ENCODE assay signal across 8 mouse cellular contexts in genomic region chr5:47985901-47986670, GRCm38 (mm10). TPM values are rescaled to one million over a fixed set of nuclear protein-coding genes. Genes with fewer than 3 reads are reported as not detected.
DNase-seq lines count a peak whose midpoint lies in the region; ATAC-seq and TF ChIP-seq lines count a peak whose summit lies in the region.

No protein-coding gene starts in this region.

- no peak for TF ChIP-seq CTCF in forebrain, postnatal 0 days (IDR thresholded peaks at IDR 0.05; ENCODE audit: low read depth)
- TF ChIP-seq CTCF in thymus, adult 2 months (IDR thresholded peaks at IDR 0.05; ENCODE audit: borderline replicate concordance, control insufficient read depth, extremely low read depth, insufficient read depth, low read length, poor library complexity): no peak

- H3K9me3 ChIP-seq in forebrain, postnatal 0 days (ENCODE audit: low read length): no peaks in the 10 kb centered on the region
- H3K9me3 ChIP-seq in limb, embryonic 13.5 days: no peaks in the 10 kb centered on the region
- H3K9me3 ChIP-seq in neural tube, embryonic 13.5 days: no peaks in the 10 kb centered on the region

- peak overlapping the region; percentile 89 for H3K4me2 ChIP-seq in forebrain, postnatal 0 days (ENCODE audit: low read depth)
- peak overlapping the region; percentile 96 for H3K4me2 ChIP-seq in limb, embryonic 13.5 days (replicated peaks)
- H3K4me2 ChIP-seq in neural tube, embryonic 13.5 days: peak overlapping the region; percentile 96

- H3K36me3 ChIP-seq in forebrain, postnatal 0 days (ENCODE audit: insufficient read depth): no peaks in the 10 kb centered on the region
- no peaks in the 10 kb centered on the region for H3K36me3 ChIP-seq in limb, embryonic 13.5 days
- no peaks in the 10 kb centered on the region for H3K36me3 ChIP-seq in neural tube, embryonic 13.5 days
- no peaks in the 10 kb centered on the region for H3K36me3 ChIP-seq in thymus, adult 2 months (ENCODE audit: control insufficient read depth, insufficient read depth, low read length)

- 0 out of 2 replicates have a peak, but pooled peaks cover 9% of the 10 kb centered on the region for H3K4me1 ChIP-seq in forebrain, postnatal 0 days (ENCODE audit: insufficient read depth)
- H3K4me1 ChIP-seq in limb, embryonic 13.5 days: peaks cover 30% of the 10 kb centered on the region
- H3K4me1 ChIP-seq in neural tube, embryonic 13.5 days (replicated peaks): peaks cover 48% of the 10 kb centered on the region
- peaks cover 2% of the 10 kb centered on the region; the same call in 1 of the 2 replicates for H3K4me1 ChIP-seq in thymus, adult 2 months (replicated peaks; ENCODE audit: control insufficient read depth, insufficient read depth, low read length)

- 2% methylated on average over 48 of the region's 48 CpGs for WGBS in forebrain, postnatal 0 days
- WGBS in limb, embryonic 13.5 days: under 1% methylated on average over 48 of the region's 48 CpGs
- under 1% methylated on average over 48 of the region's 48 CpGs for WGBS in neural tube, embryonic 13.5 days
- WGBS in thymus, adult 2 months: 9% methylated on average over 48 of the region's 48 CpGs

- no peak for TF ChIP-seq POLR2A in thymus, adult 2 months (IDR thresholded peaks at IDR 0.05; ENCODE audit: control insufficient read depth, extremely low read depth, insufficient read depth, low read length, poor library complexity)

- no peak overlapping the region for H3K27ac ChIP-seq in forebrain, postnatal 0 days (ENCODE audit: low read depth, low read length)
- H3K27ac ChIP-seq in limb, embryonic 13.5 days: no peak overlapping the region
- peak overlapping the region; percentile 61 for H3K27ac ChIP-seq in neural tube, embryonic 13.5 days (replicated peaks)
- no peak overlapping the region for H3K27ac ChIP-seq in thymus, adult 2 months (ENCODE audit: control insufficient read depth, insufficient read depth, low read length)

- peak; percentile 40 for ATAC-seq in forebrain, postnatal 0 days
- no peak for ATAC-seq in limb, embryonic 13.5 days (ENCODE audit: low FRiP score, low read depth)
- peak; percentile 37 for ATAC-seq in neural tube, embryonic 13.5 days (ENCODE audit: low read depth)

- 0 out of 2 replicates have a peak, but pooled peaks cover 5% of the 10 kb centered on the region for H3K27me3 ChIP-seq in forebrain, postnatal 0 days (ENCODE audit: insufficient read depth, low read length)
- peaks cover 25% of the 10 kb centered on the region for H3K27me3 ChIP-seq in limb, embryonic 13.5 days
- H3K27me3 ChIP-seq in neural tube, embryonic 13.5 days: no peaks in the 10 kb centered on the region
- peaks cover 5% of the 10 kb centered on the region; the same call in 1 of the 2 replicates for H3K27me3 ChIP-seq in thymus, adult 2 months (ENCODE audit: control insufficient read depth, insufficient read depth, low read length)

- peak overlapping the region; percentile 77 for H3K4me3 ChIP-seq in forebrain, postnatal 0 days (ENCODE audit: low read depth, low read length)
- H3K4me3 ChIP-seq in limb, embryonic 13.5 days: peak overlapping the region; percentile 56
- H3K4me3 ChIP-seq in neural tube, embryonic 13.5 days: peak overlapping the region; percentile 79
- H3K4me3 ChIP-seq in thymus, adult 2 months (ENCODE audit: control insufficient read depth, insufficient read depth, low read length): no peak overlapping the region

- peak; percentile 9 to 59 for DNase-seq in adrenal gland, adult (ENCODE audit: inconsistent age in 2 of 2, low spot score in 1 of 2)
- DNase-seq in adrenal gland, adult 18-20 months (ENCODE audit: low spot score in 2 of 2): no peak
- peak; percentile 45 for DNase-seq in R1 (ENCODE audit: low read depth, low spot score)
- DNase-seq in forebrain, postnatal 0 days: peak; percentile 58
- DNase-seq in kidney, adult 18-20 months: peak; percentile 65
- no peak for DNase-seq in thymus, adult 2 months

- peak overlapping the region; percentile 59 for H3K9ac ChIP-seq in forebrain, postnatal 0 days
- H3K9ac ChIP-seq in limb, embryonic 13.5 days: peak overlapping the region; percentile 81
- H3K9ac ChIP-seq in neural tube, embryonic 13.5 days: peak overlapping the region; percentile 85

RNA-seq across cellular contexts. Expression of gene Slit2, which starts 3.1 kb away (rescaled TPM):
- 10 to 100 TPM in 1 of 2 experiments, 1 to 10 TPM in 1; 9.4 to 16.0 TPM for total RNA-seq in adrenal gland, adult 18-20 months (2021)
- total RNA-seq in forebrain, postnatal 0 days (2014; rRNA removed): 18.6 and 41.5 TPM in 2 replicates
- polyA plus RNA-seq in forebrain, postnatal 0 days (2015; fragmentation: Nextera tagmentation; extraction: Ambion mirVana): 2.9 and 7.7 TPM in 2 replicates
- polyA plus RNA-seq in limb, embryonic 13.5 days (2015; fragmentation: Nextera tagmentation; extraction: Ambion mirVana): 37.0 and 40.7 TPM in 2 replicates
- polyA plus RNA-seq in neural tube, embryonic 13.5 days (2015; fragmentation: Nextera tagmentation; extraction: Ambion mirVana): 47.2 and 52.6 TPM in 2 replicates
- polyA plus RNA-seq in thymus, adult 2 months (2012; rRNA removed): 0.73 and 0.74 TPM in 2 replicates

Comparison
In these comparisons a context has a peak if more than half of its experiments do, and no peak if none do; other contexts are left out.
1. DNase-seq: peak in adrenal gland, adult (2 of 2), R1 (single experiment), forebrain, postnatal 0 days (single experiment) and kidney, adult 18-20 months (single experiment); none in adrenal gland, adult 18-20 months (0 of 2) and thymus, adult 2 months (single experiment).
2. Peak in every context shown above with its lines, with median percentiles within 50 percentile points of each other: H3K4me2 ChIP-seq and H3K9ac ChIP-seq.